Mouse (Mus musculus) gastrocnemius, adult 18-20 months (tissue): ENCODE results near the gene Fam20b. TPM values are rescaled to one million over a fixed set of nuclear protein-coding genes. Genes with fewer than 3 reads are reported as not detected.
A peak's percentile ranks its signal among the peaks of the same experiment; 100 is the strongest.
"Not testable (repeated sequence)": the region's sequence is repeated elsewhere in the genome, so short reads cannot be mapped to it uniquely, and the experiment has no call there.

ENCODE experiments used
- DNase-seq: peaks from one replicate; pipeline ENCODE4 v3.0.0; 2021; ENCODE audit warnings: low spot score
- total RNA-seq, 2 experiments: library from RNA; stranded (reverse); gene quantifications; 2 replicates each; pipeline ENCODE4 v1.2.3; 2021

The Fam20b gene
- total RNA-seq, 2 experiments from 2014 or later: 30.4 to 37.9 TPM

DNA sequence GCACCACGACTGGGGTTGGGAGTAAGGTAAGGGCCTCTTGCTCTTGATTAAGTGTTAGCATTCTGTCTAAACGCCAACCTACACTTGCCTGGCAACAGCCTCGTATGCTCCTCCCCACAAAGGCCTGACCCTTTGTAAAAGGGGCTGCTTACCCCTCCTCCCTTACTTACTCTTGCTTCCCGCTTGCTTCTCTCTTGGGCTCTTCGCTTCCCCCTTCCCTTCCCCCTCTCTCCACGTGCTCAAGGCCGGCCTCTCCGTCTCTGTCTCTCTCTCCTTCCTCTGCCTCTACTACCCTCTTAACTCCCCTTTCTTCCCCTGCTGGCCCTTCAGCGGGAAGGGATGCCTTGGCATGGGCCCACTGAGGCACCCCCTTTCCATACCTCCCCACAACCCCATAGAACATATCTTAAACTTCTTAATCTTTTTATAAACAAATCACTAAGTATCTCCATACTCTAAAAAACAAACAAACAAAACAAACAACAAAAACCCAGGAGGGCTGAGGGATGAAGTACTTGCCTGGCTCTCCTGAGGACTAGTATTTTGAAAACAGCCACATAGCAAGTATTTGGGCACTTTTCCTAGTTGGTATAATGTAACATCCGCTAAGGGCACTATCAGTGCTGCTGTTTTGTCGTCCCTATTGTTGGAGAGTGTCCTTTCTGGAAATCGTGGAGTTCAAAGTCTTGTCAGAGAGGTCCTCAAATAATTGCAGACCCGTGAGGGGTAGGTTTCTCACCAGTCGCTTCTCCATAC lies 46.0 kb downstream of the Fam20b start:
- no peak for DNase-seq

- DNase-seq: no peak
Measured at GRCm38 (mm10) chr1:156671921-156672320, 47.0 kb downstream of the Fam20b start.

- DNase-seq: no peak
Measured at GRCm38 (mm10) chr1:156669208-156669983, 49.5 kb downstream of the Fam20b start.

- no peak for DNase-seq
Measured at GRCm38 (mm10) chr1:156668602-156669001, 50.3 kb downstream of the Fam20b start.

DNA sequence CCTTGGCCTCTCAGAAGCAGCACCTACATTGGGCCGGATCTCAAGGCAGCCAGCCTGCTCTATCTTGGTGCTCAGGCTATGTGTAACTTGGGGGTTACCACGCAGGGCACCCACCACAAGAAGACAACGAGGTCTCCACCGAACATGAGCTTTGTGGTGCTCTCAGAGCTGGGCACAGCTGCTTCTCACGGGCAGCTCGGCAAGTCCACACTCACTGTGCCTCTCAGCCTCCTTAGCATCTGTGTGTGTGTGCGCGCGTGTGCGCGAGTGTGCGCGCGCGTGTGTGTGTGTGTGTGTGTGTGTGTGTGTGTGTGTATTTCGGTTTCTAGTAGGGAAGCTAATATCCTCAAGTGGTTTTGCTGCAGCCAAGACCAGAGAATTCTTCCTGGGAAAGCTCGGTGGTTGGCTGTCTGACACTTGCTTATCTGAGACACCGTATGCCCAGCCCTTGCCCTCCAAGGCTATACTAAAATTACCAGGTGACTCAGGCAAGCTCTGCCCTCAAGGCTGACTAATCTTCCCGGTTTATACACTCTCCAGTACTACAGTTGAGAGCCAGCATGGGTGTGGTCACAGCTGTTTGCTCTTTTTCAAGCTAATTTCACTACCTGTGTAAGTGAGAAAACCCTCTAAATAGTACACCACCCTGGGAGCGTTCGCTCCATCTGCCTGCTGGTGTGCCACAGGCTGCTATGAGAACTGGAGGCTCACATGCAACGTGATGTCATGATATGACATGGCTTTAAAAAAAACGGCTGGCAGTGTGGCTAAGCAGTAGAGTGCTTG lies 51.6 kb downstream of the Fam20b start:
- DNase-seq: peak; percentile 24

GRCm38 (mm10) chr1:156665777-156666176 lies 53.1 kb downstream of the Fam20b start:
- no peak for DNase-seq

DNA sequence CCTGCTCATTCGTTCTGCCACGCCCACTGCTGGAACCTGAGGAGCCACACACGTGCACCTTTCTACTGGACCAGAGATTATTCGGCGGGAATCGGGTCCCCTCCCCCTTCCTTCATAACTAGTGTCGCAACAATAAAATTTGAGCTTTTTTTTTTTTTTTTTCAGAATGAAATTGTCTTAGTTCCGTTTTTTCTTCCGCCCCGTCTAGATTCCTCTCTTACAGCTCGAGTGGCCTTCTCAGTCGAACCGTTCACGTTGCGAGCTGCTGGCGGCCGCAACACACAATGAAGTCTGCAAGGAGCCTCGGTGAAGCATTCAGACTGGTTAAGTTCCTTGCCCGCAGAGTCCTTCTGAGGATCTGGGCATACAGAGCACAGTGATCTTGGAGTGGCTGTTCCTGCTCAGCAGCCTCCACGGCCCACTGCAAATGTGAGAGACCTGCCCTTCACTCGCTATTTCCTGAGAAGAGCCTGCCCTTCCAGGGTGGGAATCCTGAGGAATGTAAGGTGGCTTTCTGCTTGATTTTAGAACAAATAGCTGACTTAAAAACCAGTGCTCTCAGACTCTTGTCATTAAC lies 58.1 kb downstream of the Fam20b start:
- not testable (repeated sequence) for DNase-seq

GRCm38 (mm10) chr1:156659906-156660659 lies 58.8 kb downstream of the Fam20b start:
- no peak for DNase-seq

- DNase-seq: no peak
Measured at GRCm38 (mm10) chr1:156658676-156659075, 60.2 kb downstream of the Fam20b start.

DNA sequence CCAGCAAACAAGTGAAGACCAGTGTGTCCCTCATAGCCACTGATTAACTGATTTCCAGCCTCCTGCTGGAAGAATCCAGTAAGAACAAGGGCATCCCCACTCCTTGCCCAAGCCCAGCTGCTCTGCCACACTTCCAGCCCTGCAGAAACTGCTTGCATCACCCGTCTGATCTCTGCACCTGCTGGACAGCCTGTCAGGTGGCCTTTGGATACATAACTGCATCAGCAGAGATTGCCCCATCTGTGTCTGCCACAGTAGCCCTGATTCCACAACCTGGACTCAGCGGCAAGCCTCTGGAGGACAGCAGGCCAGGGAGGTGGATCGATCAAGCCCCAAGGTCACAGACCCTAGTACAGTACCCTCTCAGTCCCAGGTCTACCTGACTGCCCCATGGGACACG lies 61.4 kb downstream of the Fam20b start:
- DNase-seq: no peak

DNA sequence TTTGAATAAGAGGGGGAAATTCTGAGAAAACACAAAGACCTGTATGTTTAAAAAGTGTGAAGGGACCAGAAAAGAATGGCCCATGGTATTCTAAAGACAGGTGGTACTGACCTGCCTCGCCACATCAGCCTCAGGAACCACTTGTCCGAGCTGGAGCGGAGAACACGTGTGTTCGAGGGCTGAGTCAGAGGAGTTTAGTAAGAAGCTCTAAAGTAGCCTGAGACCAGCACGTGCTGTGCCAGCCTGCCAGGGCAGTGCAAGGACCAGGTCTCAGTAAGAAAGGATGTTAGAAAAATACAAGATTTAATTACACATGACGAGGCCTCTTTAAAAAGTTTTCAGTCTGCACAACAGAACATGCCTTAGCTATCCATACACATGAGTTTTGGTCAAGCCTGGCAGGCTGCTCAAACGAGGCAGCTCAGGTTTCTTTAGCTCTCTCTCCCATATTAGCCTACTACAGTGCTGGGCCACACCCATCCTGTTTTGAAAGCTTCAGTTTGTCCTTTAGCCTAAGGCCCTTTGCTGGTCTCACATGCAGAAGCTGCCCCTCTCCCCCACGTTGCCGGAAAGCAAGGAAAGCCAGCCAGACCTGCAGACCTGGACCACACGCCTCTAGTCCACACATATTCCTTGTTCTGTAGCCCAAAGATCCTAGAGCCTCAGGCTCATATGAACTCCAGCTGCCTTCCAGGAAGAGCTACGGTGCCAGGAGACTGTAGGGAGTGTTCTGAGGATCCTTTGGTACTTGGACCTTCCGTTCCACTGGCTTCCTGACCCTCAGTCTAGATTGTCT lies 64.0 kb downstream of the Fam20b start:
- no peak for DNase-seq

- DNase-seq: no peak
Measured at GRCm38 (mm10) chr1:156652189-156652822, 66.6 kb downstream of the Fam20b start.

- DNase-seq: no peak
Measured at GRCm38 (mm10) chr1:156650631-156651030, 68.3 kb downstream of the Fam20b start.

DNA sequence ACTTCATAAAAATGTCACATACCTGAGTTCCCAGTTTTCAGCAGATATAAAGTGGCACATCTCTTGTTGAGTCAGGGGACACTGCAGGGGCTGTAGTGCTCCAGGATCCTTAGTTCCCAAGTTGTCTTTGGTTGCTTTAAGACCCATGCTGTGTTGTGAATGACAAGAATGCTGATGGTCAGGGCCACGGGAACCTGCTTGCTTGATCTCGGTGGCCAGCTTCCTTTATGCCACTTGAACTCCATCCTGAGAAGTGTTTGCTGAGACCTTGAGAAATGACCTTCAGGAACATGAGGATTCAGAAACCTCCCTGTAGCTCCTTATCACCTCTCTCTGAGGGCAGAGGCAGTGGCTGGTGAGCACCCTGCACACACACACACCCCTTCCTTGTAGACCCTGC lies 70.2 kb downstream of the Fam20b start:
- no peak for DNase-seq

DNA sequence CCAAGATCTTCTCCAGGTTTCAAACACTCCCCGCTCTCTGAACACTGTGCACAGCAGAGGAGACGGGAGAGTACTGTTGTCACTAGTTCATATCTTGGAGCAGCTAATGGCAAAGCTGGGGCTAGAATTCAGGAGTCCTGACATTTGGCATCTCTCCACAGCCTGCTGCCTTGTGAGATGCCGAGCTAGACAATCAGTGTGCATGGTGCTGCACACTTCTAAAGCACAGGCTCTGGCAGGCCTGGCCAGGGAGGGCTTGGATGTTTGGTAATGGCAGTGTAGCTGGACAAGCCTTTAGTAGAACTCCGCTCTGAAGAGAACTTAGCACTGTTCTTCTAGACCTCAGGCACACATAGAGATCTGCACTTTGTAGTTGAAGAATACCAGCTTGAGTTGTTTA lies 72.9 kb downstream of the Fam20b start:
- no peak for DNase-seq

DNA sequence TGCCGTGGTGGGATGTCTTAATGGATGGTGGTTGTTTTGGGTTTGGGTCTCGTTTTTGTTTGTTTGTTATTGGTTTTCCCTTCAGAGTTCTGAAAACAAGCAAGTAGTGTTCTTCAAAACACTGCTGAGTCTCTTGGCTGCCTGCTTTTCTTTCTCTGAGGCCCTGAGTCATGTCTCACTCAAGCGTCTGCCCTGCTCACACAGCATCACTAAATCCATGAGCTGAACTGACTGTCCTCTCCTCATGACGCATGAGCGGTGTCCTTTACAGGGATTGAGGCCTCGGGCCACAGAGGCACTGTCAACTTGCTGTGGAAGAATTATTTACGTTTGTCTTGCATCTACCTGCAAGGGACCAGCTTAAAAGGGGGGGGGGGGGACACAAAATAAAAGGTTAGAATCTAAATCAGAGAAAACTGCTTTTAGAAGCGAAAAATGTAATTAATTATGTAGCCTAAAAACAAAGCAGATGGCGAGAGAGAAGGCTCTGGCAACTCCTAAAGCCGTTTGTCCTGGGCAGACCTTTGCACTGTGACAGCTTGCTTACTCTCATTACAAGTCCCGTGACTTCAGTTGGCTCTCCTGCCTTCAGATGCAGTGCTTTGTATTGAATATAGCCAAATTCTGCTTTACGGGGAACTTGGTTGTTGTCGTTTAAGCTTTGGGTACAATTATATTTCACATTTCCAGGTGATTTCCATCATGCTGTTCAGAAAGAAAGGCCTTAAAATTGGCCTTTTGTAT lies 73.9 kb downstream of the Fam20b start:
- no peak for DNase-seq

- no peak for DNase-seq
Measured at GRCm38 (mm10) chr1:156644061-156644460, 74.8 kb downstream of the Fam20b start.

GRCm38 (mm10) chr1:156642813-156643212 lies 76.1 kb downstream of the Fam20b start:
- DNase-seq: no peak

GRCm38 (mm10) chr1:156641808-156642207 lies 77.1 kb downstream of the Fam20b start:
- no peak for DNase-seq
